ENCODE assay signal across 8 mouse cellular contexts in the genomic region with DNA sequence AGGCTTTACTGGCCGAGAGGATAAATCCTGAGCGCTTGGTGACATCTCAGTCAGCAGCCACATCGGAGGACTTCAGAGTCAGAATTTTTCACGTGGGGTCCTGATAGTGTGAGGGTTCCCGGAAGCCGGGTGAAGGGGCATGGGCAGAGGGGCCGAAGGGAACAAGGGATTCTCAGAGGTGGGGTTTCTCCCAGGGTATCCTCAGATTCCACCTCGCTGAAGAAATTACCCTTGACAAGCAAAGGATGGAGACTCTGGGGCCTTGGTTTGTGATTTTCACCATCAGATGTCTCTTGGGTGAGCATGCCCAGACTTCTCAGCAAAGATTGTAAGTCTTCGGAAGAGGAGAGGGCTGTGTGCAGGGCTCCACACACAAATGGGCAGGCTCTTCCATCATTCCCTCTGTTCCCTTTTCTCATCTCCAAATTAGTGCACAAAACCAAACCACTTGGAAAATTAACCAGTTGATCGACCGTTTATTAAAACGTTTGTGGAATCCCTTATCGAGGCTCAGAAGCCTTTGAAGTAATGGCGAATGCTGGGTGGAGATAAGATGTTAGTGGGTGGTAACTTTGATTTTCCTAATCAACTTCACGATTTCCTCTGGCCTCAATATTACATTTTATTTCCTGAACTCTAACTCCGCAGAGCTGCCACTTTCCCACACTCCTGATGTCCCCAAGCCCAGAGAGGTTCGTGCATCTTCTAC. TPM values are rescaled to one million over a fixed set of nuclear protein-coding genes. Genes with fewer than 3 reads are reported as not detected.
DNase-seq lines count a peak whose midpoint lies in the region; ATAC-seq lines count a peak whose summit lies in the region.

A gene (plus strand): TSS at position 38 of the 709 bp plus-strand sequence.

- H3K27me3 ChIP-seq in intestine, embryonic 15.5 days (replicated peaks), result 0 out of 2 replicates have a peak, but pooled peaks cover 3% of the 10 kb centered on the region
- H3K27me3 ChIP-seq in midbrain, embryonic 13.5 days, result peaks cover 13% of the 10 kb centered on the region

- 31% methylated on average over 17 of the region's 17 CpGs for WGBS in intestine, embryonic 15.5 days
- WGBS in midbrain, embryonic 13.5 days, result 22% methylated on average over 17 of the region's 17 CpGs

- no peaks in the 10 kb centered on the region for H3K36me3 ChIP-seq in intestine, embryonic 15.5 days
- no peaks in the 10 kb centered on the region for H3K36me3 ChIP-seq in midbrain, embryonic 13.5 days

- peak within 1 kb of the TSS; percentile 85 for H3K4me3 ChIP-seq in intestine, embryonic 15.5 days (replicated peaks)
- H3K4me3 ChIP-seq in midbrain, embryonic 13.5 days (replicated peaks), result peak within 1 kb of the TSS; percentile 81

- peak; percentile 15; the same call in 1 of the 2 replicates for ATAC-seq in intestine, embryonic 15.5 days
- ATAC-seq in midbrain, embryonic 13.5 days, result no peak

- peak within 1 kb of the TSS; percentile 77 for H3K9ac ChIP-seq in intestine, embryonic 15.5 days
- H3K9ac ChIP-seq in midbrain, embryonic 13.5 days (replicated peaks), result peak within 1 kb of the TSS; percentile 96

- H3K9me3 ChIP-seq in intestine, embryonic 15.5 days, result no peaks in the 10 kb centered on the region
- no peaks in the 10 kb centered on the region for H3K9me3 ChIP-seq in midbrain, embryonic 13.5 days

- H3K4me2 ChIP-seq in intestine, embryonic 15.5 days (replicated peaks), result peak within 1 kb of the TSS; percentile 94
- peak within 1 kb of the TSS; percentile 82 for H3K4me2 ChIP-seq in midbrain, embryonic 13.5 days (replicated peaks)

- peak within 1 kb of the TSS; percentile 92 for H3K27ac ChIP-seq in intestine, embryonic 15.5 days
- peak within 1 kb of the TSS; percentile 90 for H3K27ac ChIP-seq in midbrain, embryonic 13.5 days

- H3K4me1 ChIP-seq in intestine, embryonic 15.5 days (replicated peaks), result peaks cover 21% of the 10 kb centered on the region
- H3K4me1 ChIP-seq in midbrain, embryonic 13.5 days (replicated peaks), result peaks cover 43% of the 10 kb centered on the region

- DNase-seq in frontal cortex, adult 2 months (ENCODE audit: extremely low spot score in 1 of 2, low spot score in 1 of 2), result no peak
- DNase-seq in frontal cortex, postnatal 36 days (ENCODE audit: low spot score in 2 of 2), result no peak
- no peak for DNase-seq in adrenal gland, adult 2 months
- no peak for DNase-seq in gastrocnemius, postnatal 10 days
- DNase-seq in urinary bladder, postnatal 36 days (ENCODE audit: low spot score in 2 of 2), result no peak
- no peak for DNase-seq in right cerebral cortex, postnatal 14 days

RNA-seq across cellular contexts. Expression of the gene that starts here (rescaled TPM):
- 28.0 and 32.7 TPM in 2 replicates for polyA plus RNA-seq in frontal cortex, adult 2 months (2012; rRNA removed)
- 10 to 100 TPM; 49.3 to 61.7 TPM for total RNA-seq in adrenal gland, adult 2 months (2021)
- 76.9 and 91.3 TPM in 2 replicates for polyA plus RNA-seq in adrenal gland, adult 2 months (2012; rRNA removed)
- 10 to 100 TPM; 50.5 to 60.6 TPM for total RNA-seq in gastrocnemius, postnatal 10 days (2021)
- 14.2 and 17.6 TPM in 2 replicates for polyA plus RNA-seq in intestine, embryonic 15.5 days (2015; fragmentation: Nextera tagmentation; extraction: Ambion mirVana)
- 40.6 and 46.1 TPM in 2 replicates for polyA plus RNA-seq in midbrain, embryonic 13.5 days (2015; fragmentation: Nextera tagmentation; extraction: Ambion mirVana)
